In genomic region chr11:19119927-19120827, GRCm38 (mm10) we compare ENCODE assay signal across 15 mouse cellular contexts.
DNase-seq lines count a peak whose midpoint lies in the region; ATAC-seq lines count a peak whose summit lies in the region.
"Had no signal": no experiment of that assay in that cellular context is flagged by ENCODE, and none has a peak within 500 bp of the region (broad histone marks: within the 10 kb centered on the region; RNA-seq: fewer than 3 reads in every experiment).

No protein-coding gene starts in this region.

- H3K4me1 ChIP-seq in hindbrain, embryonic 10.5 days (replicated peaks): peaks cover 14% of the 10 kb centered on the region
- H3K4me1 ChIP-seq in hindbrain, embryonic 11.5 days (replicated peaks; ENCODE audit: control insufficient read depth, insufficient read depth, low read length): no peaks in the 10 kb centered on the region
- H3K4me1 ChIP-seq in lung, embryonic 16.5 days (replicated peaks; ENCODE audit: control insufficient read depth, insufficient read depth, low read length): peaks cover 3% of the 10 kb centered on the region; the same call in 1 of the 2 replicates
- peaks cover 9% of the 10 kb centered on the region for H3K4me1 ChIP-seq in forebrain, embryonic 15.5 days
- 0 out of 2 replicates have a peak, but pooled peaks cover 2% of the 10 kb centered on the region for H3K4me1 ChIP-seq in forebrain, embryonic 11.5 days (replicated peaks; ENCODE audit: control insufficient read depth, insufficient read depth, low read length)

- 70% methylated on average over 8 of the region's 8 CpGs for WGBS in hindbrain, embryonic 10.5 days
- WGBS in hindbrain, embryonic 11.5 days: 64% methylated on average over 8 of the region's 8 CpGs
- WGBS in lung, embryonic 16.5 days: 46% methylated on average over 8 of the region's 8 CpGs
- WGBS in forebrain, embryonic 15.5 days: 66% methylated on average over 8 of the region's 8 CpGs
- 74% methylated on average over 8 of the region's 8 CpGs for WGBS in forebrain, embryonic 11.5 days

- H3K4me2 ChIP-seq in hindbrain, embryonic 11.5 days (replicated peaks; ENCODE audit: low read depth, low read length): no peak overlapping the region
- H3K4me2 ChIP-seq in lung, embryonic 16.5 days (ENCODE audit: low read depth, low read length): no peak overlapping the region
- H3K4me2 ChIP-seq in forebrain, embryonic 15.5 days (replicated peaks): no peak overlapping the region
- H3K4me2 ChIP-seq in forebrain, embryonic 11.5 days (ENCODE audit: low read depth, low read length, severe bottlenecking): no peak overlapping the region
- H3K4me2 ChIP-seq: midbrain, embryonic 13.5 days; neural tube, embryonic 13.5 days had no signal

- H3K9me3 ChIP-seq in hindbrain, embryonic 10.5 days: no peaks in the 10 kb centered on the region
- no peaks in the 10 kb centered on the region for H3K9me3 ChIP-seq in hindbrain, embryonic 11.5 days (ENCODE audit: control insufficient read depth, low read length)
- no peaks in the 10 kb centered on the region for H3K9me3 ChIP-seq in lung, embryonic 16.5 days (ENCODE audit: control insufficient read depth, low read length)
- H3K9me3 ChIP-seq in forebrain, embryonic 15.5 days: no peaks in the 10 kb centered on the region
- no peaks in the 10 kb centered on the region for H3K9me3 ChIP-seq in forebrain, embryonic 11.5 days (ENCODE audit: control insufficient read depth, low read length)
- H3K9me3 ChIP-seq: midbrain, embryonic 13.5 days; neural tube, embryonic 13.5 days had no signal

- 0 out of 2 replicates have a peak overlapping the region, but pooled peaks have one; percentile 23 for H3K27ac ChIP-seq in hindbrain, embryonic 10.5 days
- H3K27ac ChIP-seq in hindbrain, embryonic 11.5 days (ENCODE audit: low read depth, low read length): no peak overlapping the region
- peak overlapping the region; percentile 45 for H3K27ac ChIP-seq in lung, embryonic 16.5 days (ENCODE audit: low read length)
- H3K27ac ChIP-seq in forebrain, embryonic 15.5 days (replicated peaks): no peak overlapping the region
- H3K27ac ChIP-seq in forebrain, embryonic 11.5 days (ENCODE audit: low read depth, low read length): no peak overlapping the region
- H3K27ac ChIP-seq: midbrain, embryonic 13.5 days; neural tube, embryonic 13.5 days had no signal

- no peaks in the 10 kb centered on the region for H3K36me3 ChIP-seq in hindbrain, embryonic 10.5 days
- H3K36me3 ChIP-seq in hindbrain, embryonic 11.5 days (ENCODE audit: control insufficient read depth, insufficient read depth, low read length): no peaks in the 10 kb centered on the region
- H3K36me3 ChIP-seq in lung, embryonic 16.5 days (ENCODE audit: control insufficient read depth, insufficient read depth, low read length): no peaks in the 10 kb centered on the region
- no peaks in the 10 kb centered on the region for H3K36me3 ChIP-seq in forebrain, embryonic 15.5 days
- H3K36me3 ChIP-seq in forebrain, embryonic 11.5 days (ENCODE audit: control insufficient read depth, insufficient read depth, low read length): no peaks in the 10 kb centered on the region
- H3K36me3 ChIP-seq: midbrain, embryonic 13.5 days; neural tube, embryonic 13.5 days had no signal

- intact Hi-C loops in heart, postnatal 10 days (cut with DNase I): no loop called here

- DNase-seq in hindbrain, embryonic 10.5 days (ENCODE audit: low spot score): no peak
- no peak for DNase-seq in hindbrain, embryonic 11.5 days (ENCODE audit: low spot score)
- peak; percentile 48 for DNase-seq in adipocyte (ENCODE audit: low spot score)
- DNase-seq in heart, postnatal 10 days: peak; percentile 20
- no peak for DNase-seq in forebrain, embryonic 11.5 days (ENCODE audit: low spot score)
- DNase-seq: adrenal gland, postnatal 14 days; layer of hippocampus, adult 9-11 months; liver, postnatal 0 days; right cerebral cortex, adult 18-20 months; thymus, postnatal 36 days had no signal

- 0 out of 2 replicates have a peak, but pooled peaks cover 7% of the 10 kb centered on the region for H3K27me3 ChIP-seq in hindbrain, embryonic 10.5 days (ENCODE audit: insufficient read depth, poor library complexity, severe bottlenecking)
- no peaks in the 10 kb centered on the region for H3K27me3 ChIP-seq in hindbrain, embryonic 11.5 days (ENCODE audit: control insufficient read depth, insufficient read depth, low read length)
- no peaks in the 10 kb centered on the region for H3K27me3 ChIP-seq in lung, embryonic 16.5 days (ENCODE audit: control insufficient read depth, insufficient read depth, low read depth, low read length)
- peaks cover 38% of the 10 kb centered on the region for H3K27me3 ChIP-seq in forebrain, embryonic 15.5 days
- peaks cover 7% of the 10 kb centered on the region; the same call in 1 of the 2 replicates for H3K27me3 ChIP-seq in forebrain, embryonic 11.5 days (ENCODE audit: control insufficient read depth, insufficient read depth, low read length)
- H3K27me3 ChIP-seq: neural tube, embryonic 13.5 days had no signal

- H3K4me3 ChIP-seq in hindbrain, embryonic 10.5 days: no peak overlapping the region
- no peak overlapping the region for H3K4me3 ChIP-seq in hindbrain, embryonic 11.5 days (ENCODE audit: low read depth, low read length)
- no peak overlapping the region for H3K4me3 ChIP-seq in lung, embryonic 16.5 days (ENCODE audit: low read length)
- H3K4me3 ChIP-seq in forebrain, embryonic 15.5 days: no peak overlapping the region
- no peak overlapping the region for H3K4me3 ChIP-seq in forebrain, embryonic 11.5 days (ENCODE audit: low read depth, low read length)
- H3K4me3 ChIP-seq: midbrain, embryonic 13.5 days; neural tube, embryonic 13.5 days had no signal

- no peak overlapping the region for H3K9ac ChIP-seq in hindbrain, embryonic 11.5 days (ENCODE audit: low read depth, low read length)
- no peak overlapping the region for H3K9ac ChIP-seq in lung, embryonic 16.5 days (ENCODE audit: low read length)
- H3K9ac ChIP-seq in forebrain, embryonic 15.5 days (replicated peaks): no peak overlapping the region
- no peak overlapping the region for H3K9ac ChIP-seq in forebrain, embryonic 11.5 days (ENCODE audit: low read length)
- H3K9ac ChIP-seq: liver, postnatal 0 days; midbrain, embryonic 13.5 days; neural tube, embryonic 13.5 days had no signal

- ATAC-seq in hindbrain, embryonic 11.5 days (ENCODE audit: low FRiP score): no peak
- ATAC-seq in lung, embryonic 16.5 days (ENCODE audit: low read depth): peak; percentile 94
- ATAC-seq in forebrain, embryonic 15.5 days (replicated peaks): no peak
- no peak for ATAC-seq in forebrain, embryonic 11.5 days (replicated peaks; ENCODE audit: low FRiP score)
- ATAC-seq: CD4-positive, CD25-positive, alpha-beta regulatory T cell, adult 4 months; liver, postnatal 0 days; midbrain, embryonic 13.5 days had no signal

Comparison
In these comparisons a context has a peak if more than half of its experiments do, and no peak if none do; other contexts are left out.
1. H3K27ac ChIP-seq: peak in hindbrain, embryonic 10.5 days (single experiment) and lung, embryonic 16.5 days (single experiment); none in hindbrain, embryonic 11.5 days (single experiment), forebrain, embryonic 15.5 days (single experiment) and forebrain, embryonic 11.5 days (single experiment).
2. DNase-seq: peak in adipocyte (single experiment) and heart, postnatal 10 days (2 of 2); none in hindbrain, embryonic 10.5 days (single experiment), hindbrain, embryonic 11.5 days (single experiment) and forebrain, embryonic 11.5 days (single experiment).